Mouse (Mus musculus): ENCODE data around the gene Tnni1. TPM values are rescaled to one million over a fixed set of nuclear protein-coding genes. Genes with fewer than 3 reads are reported as not detected.

Tnni1 gene
- polyA plus RNA-seq, 1 experiment = 3,569 TPM

DNA sequence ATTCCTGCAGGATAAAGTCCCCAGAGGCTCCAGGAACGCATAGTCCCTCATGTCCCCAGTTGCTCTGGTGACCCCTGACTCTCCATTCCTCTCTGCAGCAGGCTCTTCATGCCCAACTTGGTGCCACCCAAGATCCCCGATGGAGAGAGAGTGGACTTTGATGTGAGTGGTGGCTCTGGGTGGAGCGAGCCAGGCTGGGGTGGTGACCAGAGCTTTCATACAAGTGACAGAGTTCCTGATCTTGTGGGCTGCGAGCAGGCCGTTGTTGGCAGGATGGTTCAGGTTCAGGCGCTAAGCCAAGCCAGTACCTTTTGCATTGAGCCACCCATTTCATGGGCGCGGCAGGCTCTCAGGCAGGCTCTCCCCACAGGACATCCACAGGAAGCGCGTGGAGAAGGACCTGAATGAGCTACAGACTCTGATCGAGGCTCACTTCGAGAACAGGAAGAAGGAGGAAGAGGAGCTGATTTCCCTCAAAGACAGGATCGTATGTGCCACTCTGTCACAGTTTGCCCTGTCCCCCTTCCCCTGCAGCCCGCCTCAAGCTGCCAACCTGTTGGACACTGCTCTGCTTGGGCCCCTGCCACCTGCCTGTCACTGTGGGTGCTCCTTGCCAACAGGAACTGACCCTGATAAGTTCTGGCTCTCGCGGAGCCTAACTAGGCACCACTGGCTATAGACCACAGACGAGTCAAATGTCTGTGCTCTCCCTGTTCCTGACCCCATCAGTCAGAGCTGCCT lies 68.5 kb downstream of the Tnni1 start:
- Histone ChIP-seq H3K27me3 (ENCODE audit: control insufficient read depth, insufficient read depth, insufficient read length) (no peaks in the 10 kb centered on the region), H3K4me2 (ENCODE audit: low read depth) (peak overlapping the region; percentile 89), H3ac (ENCODE audit: control insufficient read depth, insufficient read length) (peak overlapping the region; percentile 17), H3K79me2 (ENCODE audit: control insufficient read depth, insufficient read depth) (peaks cover 70% of the 10 kb centered on the region), H3K36me3 (ENCODE audit: control insufficient read depth, insufficient read depth) (peaks cover 48% of the 10 kb centered on the region), H3K4me3 (peak overlapping the region; percentile 29)
- TF ChIP-seq TCF12 (IDR thresholded peaks at IDR 0.05; ENCODE audit: insufficient read depth, poor library complexity, severe bottlenecking) (no peak), POLR2A (IDR thresholded peaks at IDR 0.05; ENCODE audit: insufficient read length, low read depth) (peak; percentile 52), POLR2AphosphoS2 (IDR thresholded peaks at IDR 0.05; ENCODE audit: insufficient read length, low read depth) (peak; percentile 68)

DNA sequence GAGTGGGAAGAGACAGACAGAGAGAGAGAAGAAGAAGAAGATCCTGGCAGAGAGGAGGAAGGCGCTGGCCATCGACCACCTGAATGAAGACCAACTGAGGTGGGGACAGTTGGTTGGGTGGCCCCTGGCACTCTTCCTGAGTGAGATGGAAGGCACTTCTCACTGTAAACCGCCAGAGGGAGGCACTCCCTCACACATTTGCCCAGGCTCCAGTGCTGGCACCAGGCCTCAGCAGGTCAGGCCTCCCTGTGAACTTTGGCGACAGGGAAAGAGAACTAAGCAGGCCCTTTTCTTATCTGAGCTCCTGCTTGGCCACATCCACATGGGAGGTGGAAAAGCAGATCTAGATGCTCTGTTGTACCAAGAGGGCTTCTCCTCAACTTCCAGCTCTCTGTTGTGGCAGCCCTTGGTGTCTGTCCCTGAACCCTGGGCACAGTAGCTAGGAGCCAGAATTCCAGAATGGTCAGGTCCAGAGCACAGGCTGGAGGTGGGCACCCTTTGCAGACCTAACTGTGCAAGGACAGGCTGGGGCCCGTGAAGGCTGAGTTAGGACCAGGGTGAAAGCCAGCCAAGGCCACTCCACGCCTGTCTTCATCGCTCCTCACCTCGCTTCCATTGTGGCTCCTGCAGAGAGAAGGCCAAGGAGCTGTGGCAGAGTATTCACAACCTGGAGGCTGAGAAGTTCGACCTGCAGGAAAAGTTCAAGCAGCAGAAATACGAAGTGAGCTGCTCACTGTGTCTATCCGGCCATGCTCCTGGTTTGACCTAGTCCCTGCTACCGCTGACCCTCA lies 71.7 kb downstream of the Tnni1 start:
- H3K27me3 ChIP-seq (ENCODE audit: control insufficient read depth, insufficient read depth, insufficient read length) = no peaks in the 10 kb centered on the region
- H3K36me3 ChIP-seq (ENCODE audit: control insufficient read depth, insufficient read depth) = peaks cover 60% of the 10 kb centered on the region
- no peak overlapping the region for H3ac ChIP-seq (ENCODE audit: control insufficient read depth, insufficient read length)
- TF ChIP-seq USF1 (IDR thresholded peaks at IDR 0.05; ENCODE audit: low read depth) (no peak), POLR2A (IDR thresholded peaks at IDR 0.05; ENCODE audit: insufficient read length, low read depth) (peak; percentile 29), MYOD1 (IDR thresholded peaks at IDR 0.05; ENCODE audit: control insufficient read depth in 1 of 3, insufficient read length in 2 of 3, low read depth in 2 of 3) (no peak), TCF12 (IDR thresholded peaks at IDR 0.05; ENCODE audit: insufficient read depth, poor library complexity, severe bottlenecking) (no peak), CEBPB (IDR thresholded peaks at IDR 0.05; ENCODE audit: insufficient read depth, poor library complexity, severe bottlenecking) (no peak), E2F4 (IDR thresholded peaks at IDR 0.05; ENCODE audit: insufficient read depth) (no peak), MAX (IDR thresholded peaks at IDR 0.05; ENCODE audit: low read depth) (no peak), POLR2AphosphoS2 (IDR thresholded peaks at IDR 0.05; ENCODE audit: insufficient read length, low read depth) (peak; percentile 70), MYOG (IDR thresholded peaks at IDR 0.05; ENCODE audit: control insufficient read depth in 1 of 3, insufficient read depth in 1 of 3, insufficient read length in 2 of 3, low read depth in 2 of 3) (no peak), SRF (IDR thresholded peaks at IDR 0.05; ENCODE audit: control insufficient read depth, insufficient read length, low read depth) (no peak), TCF3 (IDR thresholded peaks at IDR 0.05; ENCODE audit: insufficient read length, low read depth) (no peak)
- H3K79me2 ChIP-seq (ENCODE audit: control insufficient read depth, insufficient read depth) = peaks cover 56% of the 10 kb centered on the region
- H3K4me3 ChIP-seq = peak overlapping the region; percentile 8
- peak overlapping the region; percentile 89 for H3K4me2 ChIP-seq (ENCODE audit: low read depth)

DNA sequence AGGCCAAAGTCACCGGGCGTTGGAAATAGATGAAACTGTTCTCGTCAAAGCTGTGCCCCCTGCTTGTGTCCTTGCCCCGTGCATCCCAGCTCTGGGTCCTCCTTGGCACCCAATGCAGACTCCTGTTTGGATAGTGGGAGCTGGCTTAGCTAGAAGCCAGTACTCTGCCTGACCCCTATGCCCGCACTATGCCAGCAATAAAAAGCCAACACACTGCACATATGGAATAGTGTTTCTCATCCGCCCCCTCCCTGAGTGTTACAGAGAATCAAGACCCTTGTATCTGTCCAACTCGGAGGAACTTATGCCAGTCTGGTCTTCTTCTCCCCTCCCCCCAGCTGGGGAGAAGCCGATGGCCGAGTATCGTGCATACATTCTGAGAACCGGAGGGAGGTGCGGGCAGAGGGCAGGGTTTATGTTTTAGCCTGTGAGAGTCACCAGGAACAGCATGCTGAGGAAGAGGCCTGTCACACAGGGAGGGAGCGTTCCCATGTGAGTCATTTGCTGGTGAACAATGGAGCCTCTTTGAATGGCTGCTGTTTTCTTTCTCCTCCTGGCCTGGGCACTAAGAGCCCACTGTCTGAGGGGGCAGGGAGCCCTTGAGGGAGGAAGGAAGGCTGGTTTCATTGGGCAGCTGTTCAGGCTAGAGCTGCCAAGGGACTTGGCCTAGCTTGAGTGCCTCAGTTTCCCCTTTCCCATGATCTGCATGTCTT lies 73.0 kb downstream of the Tnni1 start:
- Histone ChIP-seq H3K36me3 (ENCODE audit: control insufficient read depth, insufficient read depth) (peaks cover 59% of the 10 kb centered on the region), H3ac (ENCODE audit: control insufficient read depth, insufficient read length) (no peak overlapping the region), H3K4me3 (peak overlapping the region; percentile 8), H3K4me2 (ENCODE audit: low read depth) (peak overlapping the region; percentile 89), H3K27me3 (ENCODE audit: control insufficient read depth, insufficient read depth, insufficient read length) (no peaks in the 10 kb centered on the region), H3K79me2 (ENCODE audit: control insufficient read depth, insufficient read depth) (peaks cover 43% of the 10 kb centered on the region)
- no peak for TF ChIP-seq CEBPB (IDR thresholded peaks at IDR 0.05; ENCODE audit: insufficient read depth, poor library complexity, severe bottlenecking)
- no peak for TF ChIP-seq SRF (IDR thresholded peaks at IDR 0.05; ENCODE audit: control insufficient read depth, insufficient read length, low read depth)
- TF ChIP-seq MYOD1 (IDR thresholded peaks at IDR 0.05; ENCODE audit: control insufficient read depth in 1 of 3, insufficient read length in 2 of 3, low read depth in 2 of 3) = peak in 2 of 3 experiments; percentile 37 to 66
- peak; percentile 49 for TF ChIP-seq MAX (IDR thresholded peaks at IDR 0.05; ENCODE audit: low read depth)
- peak in 1 of 3 experiments; percentile 21 for TF ChIP-seq MYOG (IDR thresholded peaks at IDR 0.05; ENCODE audit: control insufficient read depth in 1 of 3, insufficient read depth in 1 of 3, insufficient read length in 2 of 3, low read depth in 2 of 3)
- peak; percentile 65 for TF ChIP-seq POLR2AphosphoS2 (IDR thresholded peaks at IDR 0.05; ENCODE audit: insufficient read length, low read depth)

DNA sequence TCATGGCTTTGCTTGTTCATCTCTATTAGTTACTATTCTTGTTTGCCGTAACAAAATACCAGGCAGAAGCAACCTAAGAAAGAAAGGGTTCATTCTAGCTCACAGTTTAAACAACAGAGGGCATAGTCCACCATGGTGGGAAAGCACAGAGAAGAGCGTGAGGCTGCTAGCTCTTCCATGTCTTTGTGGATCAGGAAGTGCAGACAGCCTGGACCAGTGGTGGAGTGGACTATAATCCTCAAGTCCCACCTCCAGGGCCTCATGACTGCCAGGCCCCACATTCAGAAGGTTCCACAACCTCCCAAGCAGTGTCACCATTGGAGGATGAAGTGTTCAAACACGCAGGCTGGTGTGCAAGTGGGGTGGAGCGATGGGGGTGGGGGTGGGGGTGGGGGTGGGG lies 74.0 kb downstream of the Tnni1 start:
- Histone ChIP-seq H3K4me2 (ENCODE audit: low read depth) (peak overlapping the region; percentile 89), H3K4me3 (no peak overlapping the region), H3K36me3 (ENCODE audit: control insufficient read depth, insufficient read depth) (peaks cover 50% of the 10 kb centered on the region), H3K79me2 (ENCODE audit: control insufficient read depth, insufficient read depth) (peaks cover 33% of the 10 kb centered on the region), H3K27me3 (ENCODE audit: control insufficient read depth, insufficient read depth, insufficient read length) (no peaks in the 10 kb centered on the region), H3ac (ENCODE audit: control insufficient read depth, insufficient read length) (no peak overlapping the region)
- TF ChIP-seq USF1 (IDR thresholded peaks at IDR 0.05; ENCODE audit: low read depth) (no peak), POLR2A (IDR thresholded peaks at IDR 0.05; ENCODE audit: insufficient read length, low read depth) (peak; percentile 37), CEBPB (IDR thresholded peaks at IDR 0.05; ENCODE audit: insufficient read depth, poor library complexity, severe bottlenecking) (no peak), POLR2AphosphoS2 (IDR thresholded peaks at IDR 0.05; ENCODE audit: insufficient read length, low read depth) (peak; percentile 62)

Measured in myocyte (in vitro differentiated cells).